Mouse (Mus musculus): Measurements from ENCODE around the gene Adamtsl1.

Adamtsl1 gene

GRCm38 (mm10) chr4:86068875-86069718 is 555.1 kb downstream of the Adamtsl1 start:
- DNase-seq, result no peak

GRCm38 (mm10) chr4:86074871-86075270 is 560.9 kb downstream of the Adamtsl1 start:
- DNase-seq, result no peak

- no peak for DNase-seq
Observed at GRCm38 (mm10) chr4:86077355-86077754, 563.4 kb downstream of the Adamtsl1 start.

GRCm38 (mm10) chr4:86077854-86078253 is 563.9 kb downstream of the Adamtsl1 start:
- DNase-seq, result no peak

GRCm38 (mm10) chr4:86087508-86087907 is 573.5 kb downstream of the Adamtsl1 start:
- no peak for DNase-seq

GRCm38 (mm10) chr4:86103207-86103606 is 589.2 kb downstream of the Adamtsl1 start:
- no peak for DNase-seq

- DNase-seq, result no peak
Observed at GRCm38 (mm10) chr4:86108325-86108724, 594.4 kb downstream of the Adamtsl1 start.

- DNase-seq, result no peak
Observed at GRCm38 (mm10) chr4:86119067-86119466, 605.1 kb downstream of the Adamtsl1 start.

GRCm38 (mm10) chr4:86122431-86122830 is 608.5 kb downstream of the Adamtsl1 start:
- DNase-seq, result no peak

GRCm38 (mm10) chr4:86124374-86124773 is 610.4 kb downstream of the Adamtsl1 start:
- peak; percentile 7 for DNase-seq

GRCm38 (mm10) chr4:86126636-86127035 is 612.7 kb downstream of the Adamtsl1 start:
- DNase-seq, result no peak

GRCm38 (mm10) chr4:86158551-86158950 is 644.6 kb downstream of the Adamtsl1 start:
- DNase-seq, result no peak

- no peak for DNase-seq
Observed at GRCm38 (mm10) chr4:86159362-86159761, 645.4 kb downstream of the Adamtsl1 start.

GRCm38 (mm10) chr4:86170763-86171162 is 656.8 kb downstream of the Adamtsl1 start:
- no peak for DNase-seq

GRCm38 (mm10) chr4:86171461-86171860 is 657.5 kb downstream of the Adamtsl1 start:
- no peak for DNase-seq

- DNase-seq, result peak; percentile 55
Observed at GRCm38 (mm10) chr4:86177471-86177870, 663.5 kb downstream of the Adamtsl1 start.

- peak; percentile 13 for DNase-seq
Observed at GRCm38 (mm10) chr4:86178116-86178515, 664.1 kb downstream of the Adamtsl1 start.

- peak; percentile 31 for DNase-seq
Observed at GRCm38 (mm10) chr4:86183701-86184173, 669.8 kb downstream of the Adamtsl1 start.

GRCm38 (mm10) chr4:86189853-86190252 is 675.9 kb downstream of the Adamtsl1 start:
- DNase-seq, result no peak

- DNase-seq, result peak; percentile 53
Observed at GRCm38 (mm10) chr4:86191195-86191594, 677.2 kb downstream of the Adamtsl1 start.

- no peak for DNase-seq
Observed at GRCm38 (mm10) chr4:86201766-86202165, 687.8 kb downstream of the Adamtsl1 start.

GRCm38 (mm10) chr4:86203288-86203687 is 689.3 kb downstream of the Adamtsl1 start:
- DNase-seq, result no peak

GRCm38 (mm10) chr4:86224875-86225274 is 710.9 kb downstream of the Adamtsl1 start:
- DNase-seq, result no peak

GRCm38 (mm10) chr4:86227096-86227495 is 713.1 kb downstream of the Adamtsl1 start:
- no peak for DNase-seq

- DNase-seq, result no peak
Observed at GRCm38 (mm10) chr4:86233197-86233596, 719.2 kb downstream of the Adamtsl1 start.
